ENCODE assay signal across 9 mouse cellular contexts in genomic region chr4:149453656-149454055, GRCm38 (mm10). TPM values are rescaled to one million over a fixed set of nuclear protein-coding genes. Genes with fewer than 3 reads are reported as not detected.
DNase-seq lines count a peak whose midpoint lies in the region; ATAC-seq and TF ChIP-seq lines count a peak whose summit lies in the region.
"Had no signal": no experiment of that assay in that cellular context is flagged by ENCODE, and none has a peak within 500 bp of the region (broad histone marks: within the 10 kb centered on the region; RNA-seq: fewer than 3 reads in every experiment).

No protein-coding gene starts in this region.

- 0 out of 2 replicates have a peak overlapping the region, but pooled peaks have one; percentile 24 for H3K4me2 ChIP-seq in heart, postnatal 0 days (ENCODE audit: low read depth, low read length)
- no peak overlapping the region for H3K4me2 ChIP-seq in heart, embryonic 11.5 days
- H3K4me2 ChIP-seq in forebrain, embryonic 14.5 days (ENCODE audit: low read length), result no peak overlapping the region

- no peaks in the 10 kb centered on the region for H3K9me3 ChIP-seq in heart, postnatal 0 days (replicated peaks; ENCODE audit: control insufficient read depth, low read length)
- H3K9me3 ChIP-seq in heart, embryonic 11.5 days (replicated peaks; ENCODE audit: control insufficient read depth, low read length), result no peaks in the 10 kb centered on the region
- no peaks in the 10 kb centered on the region for H3K9me3 ChIP-seq in limb, embryonic 10.5 days (replicated peaks)
- no peaks in the 10 kb centered on the region for H3K9me3 ChIP-seq in forebrain, embryonic 14.5 days (replicated peaks; ENCODE audit: control insufficient read depth, low read length)

- no peak for DNase-seq in heart, postnatal 0 days (ENCODE audit: low spot score)
- DNase-seq in spleen, postnatal 10 days (ENCODE audit: low spot score in 2 of 2), result peak; percentile 18 to 59
- DNase-seq in spleen, adult 12 weeks (ENCODE audit: low spot score), result no peak
- peak; percentile 55 to 60 for DNase-seq in adrenal gland, postnatal 36 days
- DNase-seq in limb, embryonic 10.5 days (ENCODE audit: low spot score), result peak; percentile 53
- DNase-seq in forebrain, embryonic 14.5 days (ENCODE audit: low spot score), result no peak

- TF ChIP-seq EP300 in heart, postnatal 0 days (IDR thresholded peaks at IDR 0.05; ENCODE audit: low read depth), result no peak

- H3K27me3 ChIP-seq in heart, postnatal 0 days (ENCODE audit: control insufficient read depth, insufficient read depth, low read length), result no peaks in the 10 kb centered on the region
- H3K27me3 ChIP-seq in heart, embryonic 11.5 days (ENCODE audit: control insufficient read depth, insufficient read depth, low read length), result no peaks in the 10 kb centered on the region
- H3K27me3 ChIP-seq in limb, embryonic 10.5 days (ENCODE audit: low read depth, poor library complexity, severe bottlenecking), result no peaks in the 10 kb centered on the region
- no peaks in the 10 kb centered on the region for H3K27me3 ChIP-seq in forebrain, embryonic 14.5 days (replicated peaks; ENCODE audit: control insufficient read depth, insufficient read depth, low read length)

- no peak overlapping the region for H3K4me3 ChIP-seq in heart, postnatal 0 days (ENCODE audit: low read depth, low read length)
- H3K4me3 ChIP-seq in heart, embryonic 11.5 days (ENCODE audit: low read depth, low read length), result no peak overlapping the region
- no peak overlapping the region for H3K4me3 ChIP-seq in limb, embryonic 10.5 days
- no peak overlapping the region for H3K4me3 ChIP-seq in forebrain, embryonic 14.5 days (ENCODE audit: low read depth, low read length)
- H3K4me3 ChIP-seq: erythroblast, embryonic 14.5 days had no signal

- H3K4me1 ChIP-seq in heart, postnatal 0 days (ENCODE audit: control insufficient read depth, insufficient read depth), result no peaks in the 10 kb centered on the region
- no peaks in the 10 kb centered on the region for H3K4me1 ChIP-seq in heart, embryonic 11.5 days (ENCODE audit: control insufficient read depth, insufficient read depth, low read length)
- H3K4me1 ChIP-seq in limb, embryonic 10.5 days, result no peaks in the 10 kb centered on the region
- no peaks in the 10 kb centered on the region for H3K4me1 ChIP-seq in forebrain, embryonic 14.5 days (ENCODE audit: control insufficient read depth, insufficient read depth, low read length)

- TF ChIP-seq CTCF in heart, postnatal 0 days (IDR thresholded peaks at IDR 0.05; ENCODE audit: low read depth), result peak; percentile 56

- no peak overlapping the region for H3K27ac ChIP-seq in heart, postnatal 0 days (ENCODE audit: low read depth)
- no peak overlapping the region for H3K27ac ChIP-seq in heart, embryonic 11.5 days (ENCODE audit: low read depth, low read length)
- H3K27ac ChIP-seq in limb, embryonic 10.5 days, result no peak overlapping the region
- H3K27ac ChIP-seq in forebrain, embryonic 14.5 days (ENCODE audit: low read depth, low read length), result no peak overlapping the region

- no peak for ATAC-seq in heart, postnatal 0 days (ENCODE audit: insufficient read depth, low read depth)
- ATAC-seq in heart, embryonic 11.5 days (replicated peaks; ENCODE audit: insufficient number of reproducible peaks, low FRiP score, low TSS enrichment), result no peak
- ATAC-seq in inflammation-experienced regulatory T-cells, adult 6 months, result no peak
- no peak for ATAC-seq in forebrain, embryonic 14.5 days

- no peaks in the 10 kb centered on the region for H3K36me3 ChIP-seq in heart, postnatal 0 days (replicated peaks; ENCODE audit: control insufficient read depth, insufficient read depth, low read length)
- H3K36me3 ChIP-seq in heart, embryonic 11.5 days (ENCODE audit: control insufficient read depth, insufficient read depth, low read length), result no peaks in the 10 kb centered on the region
- no peaks in the 10 kb centered on the region for H3K36me3 ChIP-seq in limb, embryonic 10.5 days
- no peaks in the 10 kb centered on the region for H3K36me3 ChIP-seq in forebrain, embryonic 14.5 days (ENCODE audit: control insufficient read depth, insufficient read depth, low read length)

- no peak overlapping the region for H3K9ac ChIP-seq in heart, postnatal 0 days (replicated peaks; ENCODE audit: low read depth, low read length)
- H3K9ac ChIP-seq in heart, embryonic 11.5 days (ENCODE audit: low read depth, low read length), result no peak overlapping the region
- no peak overlapping the region for H3K9ac ChIP-seq in forebrain, embryonic 14.5 days (ENCODE audit: low read length)

- WGBS in heart, postnatal 0 days, result 79% methylated on average over 4 of the region's 4 CpGs
- WGBS in heart, embryonic 11.5 days (ENCODE audit: insufficient replicate concordance), result 84% methylated on average over 4 of the region's 4 CpGs
- WGBS in limb, embryonic 10.5 days, result 87% methylated on average over 4 of the region's 4 CpGs
- WGBS in forebrain, embryonic 14.5 days, result 84% methylated on average over 4 of the region's 4 CpGs

RNA-seq across cellular contexts. Expression of gene Rbp7, which starts 1.1 kb away (rescaled TPM):
- 2.2 and 6.0 TPM in 2 replicates for total RNA-seq in heart, postnatal 0 days (2014; rRNA removed; ENCODE audit: low replicate concordance)
- polyA plus RNA-seq in heart, postnatal 0 days (2015; fragmentation: Nextera tagmentation; extraction: Ambion mirVana), result 64.1 and 74.2 TPM in 2 replicates
- polyA plus RNA-seq in heart, embryonic 11.5 days (2014; fragmentation: Nextera tagmentation; extraction: Ambion mirVana), result 1.2 and 2.5 TPM in 2 replicates
- 10 to 100 TPM; 16.5 to 67.6 TPM for total RNA-seq in adrenal gland, postnatal 36 days (2021)
- polyA plus RNA-seq in limb, embryonic 10.5 days (2016; fragmentation: Nextera tagmentation; extraction: Ambion mirVana), result not detected in 2 replicates
- polyA plus RNA-seq in inflammation-experienced regulatory T-cells, adult 6 months (2017; shearing (Covaris generic)), result not detected
- polyA plus RNA-seq in forebrain, embryonic 14.5 days (2014; fragmentation: Nextera tagmentation; extraction: Ambion mirVana), result not detected in 2 replicates
- polyA plus RNA-seq: erythroblast, embryonic 14.5 days had no signal

RNA-seq across cellular contexts. Expression of gene Tmem274, which starts 23.5 kb away (rescaled TPM):
- not detected in 2 replicates for total RNA-seq in heart, postnatal 0 days (2014; rRNA removed; ENCODE audit: low replicate concordance)
- polyA plus RNA-seq in heart, postnatal 0 days (2015; fragmentation: Nextera tagmentation; extraction: Ambion mirVana), result 0.19 and 0.21 TPM in 2 replicates
- polyA plus RNA-seq in heart, embryonic 11.5 days (2014; fragmentation: Nextera tagmentation; extraction: Ambion mirVana), result not detected in 2 replicates
- not detected for total RNA-seq in adrenal gland, postnatal 36 days (2021)
- 0.26 and 0.83 TPM in 2 replicates for polyA plus RNA-seq in limb, embryonic 10.5 days (2016; fragmentation: Nextera tagmentation; extraction: Ambion mirVana)
- polyA plus RNA-seq in inflammation-experienced regulatory T-cells, adult 6 months (2017; shearing (Covaris generic)), result under 1 TPM in 1 of 3 experiments, not detected in 2; 0.63 TPM
- polyA plus RNA-seq in forebrain, embryonic 14.5 days (2014; fragmentation: Nextera tagmentation; extraction: Ambion mirVana), result not detected in 2 replicates
- polyA plus RNA-seq: erythroblast, embryonic 14.5 days had no signal

RNA-seq across cellular contexts. Expression of gene Ube4b, which starts 27.1 kb away (rescaled TPM):
- total RNA-seq in heart, postnatal 0 days (2014; rRNA removed; ENCODE audit: low replicate concordance), result 56.4 and 70.5 TPM in 2 replicates
- polyA plus RNA-seq in heart, postnatal 0 days (2015; fragmentation: Nextera tagmentation; extraction: Ambion mirVana), result 17.6 and 20.2 TPM in 2 replicates
- 36.3 and 41.3 TPM in 2 replicates for polyA plus RNA-seq in heart, embryonic 11.5 days (2014; fragmentation: Nextera tagmentation; extraction: Ambion mirVana)
- 10 to 100 TPM; 65.8 to 85.7 TPM for total RNA-seq in adrenal gland, postnatal 36 days (2021)
- 72.2 and 76.4 TPM in 2 replicates for polyA plus RNA-seq in limb, embryonic 10.5 days (2016; fragmentation: Nextera tagmentation; extraction: Ambion mirVana)
- 10 to 100 TPM in 2 of 3 experiments, 1 to 10 TPM in 1; 9.1 to 18.5 (median 14.7) TPM for polyA plus RNA-seq in inflammation-experienced regulatory T-cells, adult 6 months (2017; shearing (Covaris generic))
- 34.3 and 44.7 TPM in 2 replicates for polyA plus RNA-seq in forebrain, embryonic 14.5 days (2014; fragmentation: Nextera tagmentation; extraction: Ambion mirVana)

RNA-seq across cellular contexts. Expression of gene Nmnat1, which starts 31.3 kb away (rescaled TPM):
- total RNA-seq in heart, postnatal 0 days (2014; rRNA removed; ENCODE audit: low replicate concordance), result 15.3 and 15.9 TPM in 2 replicates
- polyA plus RNA-seq in heart, postnatal 0 days (2015; fragmentation: Nextera tagmentation; extraction: Ambion mirVana), result 14.4 and 16.8 TPM in 2 replicates
- polyA plus RNA-seq in heart, embryonic 11.5 days (2014; fragmentation: Nextera tagmentation; extraction: Ambion mirVana), result 16.2 and 17.0 TPM in 2 replicates
- total RNA-seq in adrenal gland, postnatal 36 days (2021), result 10 to 100 TPM; 16.4 to 17.8 TPM
- 16.1 and 16.8 TPM in 2 replicates for polyA plus RNA-seq in limb, embryonic 10.5 days (2016; fragmentation: Nextera tagmentation; extraction: Ambion mirVana)
- 1 to 10 TPM; 6.2 to 6.9 (median 6.3) TPM for polyA plus RNA-seq in inflammation-experienced regulatory T-cells, adult 6 months (2017; shearing (Covaris generic))
- polyA plus RNA-seq in forebrain, embryonic 14.5 days (2014; fragmentation: Nextera tagmentation; extraction: Ambion mirVana), result 9.4 and 11.8 TPM in 2 replicates

RNA-seq across cellular contexts. Expression of gene Lzic, which starts 31.4 kb away (rescaled TPM):
- 33.7 and 34.8 TPM in 2 replicates for total RNA-seq in heart, postnatal 0 days (2014; rRNA removed; ENCODE audit: low replicate concordance)
- polyA plus RNA-seq in heart, postnatal 0 days (2015; fragmentation: Nextera tagmentation; extraction: Ambion mirVana), result 27.2 and 28.4 TPM in 2 replicates
- 36.7 and 43.9 TPM in 2 replicates for polyA plus RNA-seq in heart, embryonic 11.5 days (2014; fragmentation: Nextera tagmentation; extraction: Ambion mirVana)
- 10 to 100 TPM; 28.5 to 29.3 TPM for total RNA-seq in adrenal gland, postnatal 36 days (2021)
- 55.1 and 55.4 TPM in 2 replicates for polyA plus RNA-seq in limb, embryonic 10.5 days (2016; fragmentation: Nextera tagmentation; extraction: Ambion mirVana)
- 10 to 100 TPM; 26.0 to 43.4 (median 28.2) TPM for polyA plus RNA-seq in inflammation-experienced regulatory T-cells, adult 6 months (2017; shearing (Covaris generic))
- 62.6 and 63.0 TPM in 2 replicates for polyA plus RNA-seq in forebrain, embryonic 14.5 days (2014; fragmentation: Nextera tagmentation; extraction: Ambion mirVana)

Comparison
In these comparisons a context has a peak if more than half of its experiments do, and no peak if none do; other contexts are left out.
1. DNase-seq: peak in spleen, postnatal 10 days (2 of 2), adrenal gland, postnatal 36 days (2 of 2) and limb, embryonic 10.5 days (single experiment); none in heart, postnatal 0 days (single experiment), spleen, adult 12 weeks (single experiment) and forebrain, embryonic 14.5 days (single experiment).
2. RNA of gene Rbp7, which starts 1.1 kb away (polyA plus RNA-seq): 64.1 to 74.2 TPM in heart, postnatal 0 days; 1.2 to 2.5 TPM in heart, embryonic 11.5 days, not detected in inflammation-experienced regulatory T-cells, adult 6 months, not detected in limb, embryonic 10.5 days and not detected in forebrain, embryonic 14.5 days; every median in the first group is over 10 times any median in the second.